Mouse (Mus musculus) embryo, embryonic 9.5 days (tissue): ENCODE results near the gene Tmem8.

Experiments
- DNase-seq: peaks from one replicate; pipeline ENCODE4 v3.0.0-alpha.2; 2017; ENCODE audit errors: extremely low spot score

Tmem8 gene

DNA sequence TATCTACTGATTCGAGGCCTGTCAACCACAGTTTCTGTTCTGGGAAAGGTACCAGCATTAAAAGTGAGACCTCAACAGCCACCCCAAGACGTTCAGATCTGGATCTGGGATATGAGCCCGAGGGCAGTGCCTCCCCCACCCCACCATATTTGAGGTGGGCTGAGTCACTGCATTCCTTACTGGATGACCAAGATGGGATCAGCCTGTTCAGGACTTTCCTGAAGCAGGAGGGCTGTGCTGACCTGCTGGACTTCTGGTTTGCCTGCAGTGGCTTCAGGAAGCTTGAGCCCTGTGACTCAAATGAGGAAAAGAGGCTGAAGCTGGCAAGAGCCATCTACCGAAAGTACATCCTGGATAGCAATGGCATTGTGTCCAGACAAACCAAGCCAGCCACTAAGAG, 29.7 kb downstream of the Tmem8 start:
- no peak for DNase-seq

DNA sequence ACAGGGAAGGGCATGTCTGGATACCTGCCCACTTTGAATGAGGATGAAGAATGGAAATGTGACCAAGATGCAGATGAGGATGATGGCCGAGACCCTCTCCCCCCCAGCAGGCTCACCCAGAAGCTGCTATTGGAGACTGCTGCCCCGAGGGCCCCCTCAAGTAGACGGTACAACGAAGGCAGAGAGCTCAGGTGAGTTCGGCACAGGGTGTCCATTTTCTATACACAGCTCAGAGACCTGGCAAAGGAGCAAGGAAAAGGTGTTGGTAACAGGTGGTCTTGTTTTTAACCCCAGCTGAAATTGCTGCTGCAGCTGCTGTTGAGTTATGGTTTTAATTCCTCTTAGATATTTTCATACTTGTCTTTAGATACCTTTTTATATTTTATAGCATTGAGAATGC, 30.3 kb downstream of the Tmem8 start:
- DNase-seq = no peak

DNA sequence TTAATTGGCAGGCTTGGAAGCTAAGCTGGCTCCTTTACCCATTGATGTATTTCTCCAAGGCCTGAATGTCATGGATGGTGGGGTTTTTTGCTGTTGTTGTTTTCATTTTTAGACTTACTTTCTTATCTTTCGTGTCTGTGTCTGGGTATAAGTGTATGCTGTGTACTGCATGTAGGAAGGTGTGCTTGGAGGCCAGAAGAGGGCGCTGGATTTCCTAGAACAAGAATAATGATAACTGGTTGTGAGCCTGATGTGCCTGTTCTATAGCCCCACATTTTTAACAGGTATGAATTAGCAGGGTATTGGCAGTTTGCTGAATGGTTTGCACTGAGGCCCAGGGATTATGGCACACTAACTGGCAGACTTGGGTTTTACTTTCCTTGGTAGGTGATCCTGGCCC, 36.0 kb downstream of the Tmem8 start:
- no peak for DNase-seq

DNA sequence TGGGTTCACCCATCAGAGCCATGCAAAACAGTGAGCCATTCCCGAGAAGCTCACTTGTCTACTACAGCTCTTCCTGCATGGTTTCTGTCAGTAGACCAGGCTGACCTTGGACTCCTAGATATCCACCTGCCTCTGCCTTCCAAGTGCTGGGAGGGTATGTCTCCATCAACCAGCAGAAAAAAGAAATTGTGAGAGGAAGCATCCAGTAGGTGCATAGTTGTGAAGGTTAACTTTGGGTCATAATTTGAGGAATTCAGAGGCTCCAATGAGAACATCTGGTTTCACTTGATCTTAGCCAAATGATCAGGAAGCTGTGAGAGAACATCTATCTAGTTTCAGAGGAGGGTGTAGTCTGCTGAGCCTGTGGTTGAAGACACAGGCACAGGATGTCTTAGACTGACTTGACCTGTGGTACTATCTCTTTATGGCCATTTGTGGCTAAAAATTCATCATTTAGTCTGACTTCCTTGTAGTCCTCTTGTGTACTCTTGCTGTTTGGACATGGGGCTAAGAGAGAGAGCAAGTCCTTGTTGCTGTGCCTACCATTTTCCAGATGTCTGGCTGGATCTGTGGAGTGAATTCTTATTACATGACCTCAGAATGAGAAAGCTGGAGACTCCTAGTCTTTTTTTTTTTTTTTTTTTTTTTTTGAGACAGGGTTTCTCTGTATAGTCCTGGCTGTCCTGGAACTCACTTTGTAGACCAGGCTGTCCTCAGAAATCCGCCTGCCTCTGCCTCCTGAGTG, 39.0 kb downstream of the Tmem8 start:
- no peak for DNase-seq

DNA sequence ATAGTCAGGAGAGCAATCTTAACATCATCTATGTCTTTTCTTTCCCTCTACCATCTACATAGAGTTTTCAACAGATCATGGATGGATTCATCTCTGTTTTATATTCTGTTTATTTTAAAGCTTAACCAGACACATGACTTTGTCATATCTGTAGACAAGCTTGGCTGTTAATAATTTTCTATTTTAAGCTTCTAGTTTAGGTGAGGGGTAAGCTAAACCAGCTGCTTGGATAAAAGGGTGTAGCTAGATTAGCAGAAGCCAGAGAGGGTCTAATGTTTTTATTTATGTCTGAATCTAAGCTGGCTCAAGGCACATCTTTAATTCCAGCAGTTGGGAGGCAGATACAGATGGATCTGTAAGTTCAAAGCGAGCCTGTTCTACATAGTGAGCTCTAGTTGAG, 49.6 kb downstream of the Tmem8 start:
- no peak for DNase-seq

DNA sequence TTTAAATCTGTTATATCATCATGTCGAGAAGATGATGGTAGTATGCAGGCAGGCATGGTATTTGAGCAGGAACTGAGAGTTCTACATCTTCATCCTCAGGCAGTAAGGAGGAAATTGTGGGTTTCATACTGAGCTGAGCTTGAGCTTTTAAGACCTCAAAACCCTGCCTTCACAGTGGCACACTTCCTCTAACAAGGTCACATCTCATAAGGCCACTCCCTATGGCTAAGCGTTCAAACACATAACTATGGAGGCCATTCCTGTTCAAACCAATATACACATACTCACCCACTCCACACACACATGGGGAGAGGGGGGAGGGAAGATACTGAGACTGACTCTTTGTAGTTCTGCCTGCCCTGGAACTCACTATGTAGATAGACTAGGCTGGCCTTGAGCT, 54.9 kb downstream of the Tmem8 start:
- DNase-seq = no peak
